Mouse (Mus musculus) intestine, postnatal 0 days (tissue): Measurements from ENCODE around the gene Ptpn13. TPM values are rescaled to one million over a fixed set of nuclear protein-coding genes. Genes with fewer than 3 reads are reported as not detected.
A peak's percentile ranks its signal among the peaks of the same experiment; 100 is the strongest.

Experiments
- ATAC-seq: fragments of 200-750 bp; cut with Nextera tagmentation; 2 replicates; pipeline ENCODE4 v1.8.0; 2017; ENCODE audit warnings: mild to moderate bottlenecking, moderate TSS enrichment, moderate library complexity
- H3K27ac ChIP-seq: fragments of 300-500 bp; sonication (generic); 2 replicates; pipeline ENCODE4 v1.5.1; 2014; ENCODE audit warnings: mild to moderate bottlenecking, low read depth, low read length, moderate library complexity
- H3K27me3 ChIP-seq: fragments of 300-500 bp; sonication (generic); replicated peaks from 2 replicates; pipeline ENCODE4 v1.6.1; 2014; ENCODE audit warnings: low read length, mixed read lengths; ENCODE audit not compliant: control insufficient read depth, insufficient read depth
- H3K36me3 ChIP-seq: fragments of 300-500 bp; sonication (generic); 2 replicates; pipeline ENCODE4 v1.6.1; 2014; ENCODE audit warnings: mild to moderate bottlenecking, moderate library complexity; ENCODE audit not compliant: control insufficient read depth, insufficient read depth
- H3K4me1 ChIP-seq: fragments of 300-500 bp; sonication (generic); replicated peaks from 2 replicates; pipeline ENCODE4 v1.6.1; 2014; ENCODE audit warnings: antibody characterized with exemption, low read length, mixed read lengths; ENCODE audit not compliant: control insufficient read depth, insufficient read depth
- H3K4me2 ChIP-seq: fragments of 300-500 bp; sonication (generic); replicated peaks from 2 replicates; pipeline ENCODE4 v1.6.1; 2014; ENCODE audit warnings: low read depth, mild to moderate bottlenecking, moderate library complexity
- H3K4me3 ChIP-seq: fragments of 300-500 bp; sonication (generic); 2 replicates; pipeline ENCODE4 v1.5.1; 2014; ENCODE audit warnings: low read depth, low read length
- H3K9ac ChIP-seq: fragments of 300-500 bp; sonication (generic); 2 replicates; pipeline ENCODE4 v1.6.1; 2014; ENCODE audit warnings: mild to moderate bottlenecking, low read depth, low read length
- H3K9me3 ChIP-seq: fragments of 300-500 bp; sonication (generic); 2 replicates; pipeline ENCODE4 v1.6.1; 2016; ENCODE audit warnings: mixed run types; ENCODE audit not compliant: control insufficient read depth
- CTCF ChIP-seq: sonication (generic); IDR thresholded peaks from 2 replicates; pipeline ENCODE4 v1.5.1; 2016; ENCODE audit warnings: low read depth, mild to moderate bottlenecking, control low read depth, antibody characterized with exemption, moderate library complexity
- WGBS: fragments of 180-500 bp; shearing (Covaris S2); extraction: QIAGEN DNeasy Blood & Tissue Kit; methylation state at CpG from one replicate; pipeline ENCODE4 v1.1.7; 2014; 5-methylcytosine and 5-hydroxymethylcytosine counted together
- polyA plus RNA-seq: library from polyadenylated mRNA; unstranded; fragments of >200 nt; fragmentation: Nextera tagmentation; extraction: Ambion mirVana; gene quantifications from 2 replicates; pipeline ENCODE4 v1.2.1, GENCODE M21; 2015

Gene Ptpn13
- polyA plus RNA-seq, 1 experiment from 2014 or later: 0.90 TPM

GRCm38 (mm10) chr5:103382951-103383350, 42.0 kb upstream of the Ptpn13 start:
- Histone ChIP-seq H3K27me3 (no peaks in the 10 kb centered on the region), H3K4me1 (0 out of 2 replicates have a peak, but pooled peaks cover under 1% of the 10 kb centered on the region), H3K4me3 (no peak overlapping the region), H3K4me2 (no peak overlapping the region), H3K36me3 (no peaks in the 10 kb centered on the region), H3K9me3 (0 out of 2 replicates have a peak, but pooled peaks cover 3% of the 10 kb centered on the region), H3K9ac (no peak overlapping the region), H3K27ac (no peak overlapping the region)
- ATAC-seq: no peak
- no peak for TF ChIP-seq CTCF
- WGBS: 87% methylated on average over 4 of the region's 4 CpGs

GRCm38 (mm10) chr5:103384021-103384420, 41.0 kb upstream of the Ptpn13 start:
- 65% methylated on average over 7 of the region's 7 CpGs for WGBS
- H3K4me3 ChIP-seq: no peak overlapping the region

GRCm38 (mm10) chr5:103387540-103388026, 37.4 kb upstream of the Ptpn13 start:
- H3K9ac ChIP-seq: no peak overlapping the region
- 0 out of 2 replicates have a peak, but pooled peaks cover 3% of the 10 kb centered on the region for H3K4me1 ChIP-seq
- TF ChIP-seq CTCF: no peak
- no peak overlapping the region for H3K27ac ChIP-seq
- no peaks in the 10 kb centered on the region for H3K36me3 ChIP-seq
- 34% methylated on average over 8 of the region's 8 CpGs for WGBS
- H3K27me3 ChIP-seq: no peaks in the 10 kb centered on the region
- ATAC-seq: peak; percentile 43; the same call in 1 of the 2 replicates
- no peak overlapping the region for H3K4me3 ChIP-seq
- H3K9me3 ChIP-seq: no peaks in the 10 kb centered on the region
- H3K4me2 ChIP-seq: no peak overlapping the region

More at GRCm38 (mm10) chr5:103384021-103384420, 41.0 kb upstream of the Ptpn13 start:
- H3K4me2 ChIP-seq: no peak overlapping the region
- no peak for ATAC-seq
- no peaks in the 10 kb centered on the region for H3K27me3 ChIP-seq
- H3K9me3 ChIP-seq: 0 out of 2 replicates have a peak, but pooled peaks cover 3% of the 10 kb centered on the region
- no peaks in the 10 kb centered on the region for H3K36me3 ChIP-seq
- H3K27ac ChIP-seq: no peak overlapping the region
- H3K4me1 ChIP-seq: 0 out of 2 replicates have a peak, but pooled peaks cover 3% of the 10 kb centered on the region
- no peak for TF ChIP-seq CTCF
- no peak overlapping the region for H3K9ac ChIP-seq

GRCm38 (mm10) chr5:103389415-103389814, 35.6 kb upstream of the Ptpn13 start:
- no peak overlapping the region for H3K9ac ChIP-seq
- no peak for ATAC-seq
- no peaks in the 10 kb centered on the region for H3K36me3 ChIP-seq
- H3K4me3 ChIP-seq: no peak overlapping the region
- H3K9me3 ChIP-seq: no peaks in the 10 kb centered on the region
- WGBS: 90% methylated on average over 5 of the region's 5 CpGs
- H3K4me2 ChIP-seq: no peak overlapping the region
- no peaks in the 10 kb centered on the region for H3K27me3 ChIP-seq
- TF ChIP-seq CTCF: no peak
- no peak overlapping the region for H3K27ac ChIP-seq
- H3K4me1 ChIP-seq: 0 out of 2 replicates have a peak, but pooled peaks cover 3% of the 10 kb centered on the region

- Histone ChIP-seq H3K27ac (no peak overlapping the region), H3K4me3 (no peak overlapping the region), H3K9me3 (no peaks in the 10 kb centered on the region), H3K9ac (no peak overlapping the region), H3K36me3 (no peaks in the 10 kb centered on the region), H3K4me2 (no peak overlapping the region), H3K4me1 (no peaks in the 10 kb centered on the region), H3K27me3 (no peaks in the 10 kb centered on the region)
- no peak for TF ChIP-seq CTCF
- WGBS: 17% methylated on average over 4 of the region's 4 CpGs
- no peak for ATAC-seq
Measured at GRCm38 (mm10) chr5:103393220-103393619, 31.8 kb upstream of the Ptpn13 start.

GRCm38 (mm10) chr5:103393752-103394151, 31.2 kb upstream of the Ptpn13 start:
- H3K4me1 ChIP-seq: no peaks in the 10 kb centered on the region
- H3K9ac ChIP-seq: no peak overlapping the region
- no peak for ATAC-seq
- no peak for TF ChIP-seq CTCF
- 64% methylated on average over 16 of the region's 16 CpGs for WGBS
- no peaks in the 10 kb centered on the region for H3K36me3 ChIP-seq
- H3K9me3 ChIP-seq: no peaks in the 10 kb centered on the region
- H3K27ac ChIP-seq: no peak overlapping the region
- H3K4me3 ChIP-seq: no peak overlapping the region
- H3K27me3 ChIP-seq: no peaks in the 10 kb centered on the region
- no peak overlapping the region for H3K4me2 ChIP-seq
